Mouse (Mus musculus) MEL (cell line): ENCODE measurements at regions not wholly inside any gene's neighbourhood (a gene's known extent, or its start where the extent isn't known, plus 50 kb on each side); places are given as distances from the start of the nearest gene placed in this dataset.

Experiments
- DNase-seq: peaks from one replicate; pipeline ENCODE4 v3.0.0; 2011; ENCODE audit warnings: low read depth, low spot score
- H3K27ac ChIP-seq: 2 replicates; pipeline ENCODE4 v1.5.1; 2012; ENCODE audit warnings: low read depth, mild to moderate bottlenecking, control low read depth, low read length, moderate library complexity; ENCODE audit not compliant: control insufficient read depth
- H3K27me3 ChIP-seq, 2 experiments: fragments of 150-350 bp in 1 of 2; sonication (generic) in 1 of 2; 2 replicates each; pipeline ENCODE4 v1.6.1; 2012; ENCODE audit warnings: low read length in 2 of 2, mild to moderate bottlenecking in 2 of 2, improper control_type of control experiment in 1 of 2, moderate library complexity in 1 of 2; ENCODE audit not compliant: insufficient read depth in 2 of 2, control insufficient read depth in 1 of 2
- H3K36me3 ChIP-seq, 2 experiments: 2 replicates each; pipeline ENCODE4 v1.6.1; 2012 to 2014; ENCODE audit warnings: low read length in 2 of 2, improper control_type of control experiment in 1 of 2, inconsistent platforms in 1 of 2, mild to moderate bottlenecking in 1 of 2; ENCODE audit not compliant: insufficient read depth in 2 of 2, control insufficient read depth in 1 of 2
- H3K4me1 ChIP-seq, 2 experiments: fragments of 150-350 bp in 1 of 2; sonication (generic) in 1 of 2; 2 replicates each; pipeline ENCODE4 v1.6.1; 2012; ENCODE audit warnings: low read length in 2 of 2, improper control_type of control experiment in 1 of 2, mild to moderate bottlenecking in 1 of 2; ENCODE audit not compliant: insufficient read depth in 2 of 2, control insufficient read depth in 1 of 2
- H3K4me3 ChIP-seq, 2 experiments: fragments of 150-350 bp in 1 of 2; sonication (generic) in 1 of 2; 2 replicates each; pipeline ENCODE4 v1.5.1; 2012; ENCODE audit warnings: low read depth in 2 of 2, low read length in 2 of 2, mild to moderate bottlenecking in 2 of 2, moderate library complexity in 2 of 2, control low read depth in 1 of 2, improper control_type of control experiment in 1 of 2; ENCODE audit not compliant: control insufficient read depth in 1 of 2, insufficient read depth in 1 of 2
- H3K79me2 ChIP-seq: 2 replicates; pipeline ENCODE4 v1.6.1; 2012; ENCODE audit warnings: mild to moderate bottlenecking, low read length, moderate library complexity; ENCODE audit not compliant: control insufficient read depth, poor library complexity, insufficient read depth
- H3K9ac ChIP-seq: 2 replicates; pipeline ENCODE4 v1.6.1; 2012; ENCODE audit warnings: low read depth, mild to moderate bottlenecking, control low read depth, low read length, moderate library complexity; ENCODE audit not compliant: control insufficient read depth, poor library complexity, severe bottlenecking
- H3K9me3 ChIP-seq: fragments of 150-350 bp; sonication (generic); replicated peaks from 2 replicates; pipeline ENCODE4 v1.6.1; 2012; ENCODE audit warnings: mild to moderate bottlenecking, low read length, improper control_type of control experiment, moderate library complexity; ENCODE audit not compliant: insufficient read depth
- BHLHE40 ChIP-seq: IDR thresholded peaks from 2 replicates; pipeline ENCODE4 v1.6.1; 2012; ENCODE audit warnings: low read depth, mild to moderate bottlenecking, inconsistent platforms, low read length, improper control_type of control experiment, borderline replicate concordance
- CHD2 ChIP-seq: IDR thresholded peaks from 2 replicates; pipeline ENCODE4 v1.6.1; 2011; ENCODE audit warnings: low read length, improper control_type of control experiment
- E2F4 ChIP-seq: IDR thresholded peaks from 2 replicates; pipeline ENCODE4 v1.6.1; 2011; ENCODE audit warnings: low read depth, low read length, improper control_type of control experiment, borderline replicate concordance
- ELF1 ChIP-seq: IDR thresholded peaks from 2 replicates; pipeline ENCODE4 v1.6.1; 2014; ENCODE audit warnings: low read depth, mild to moderate bottlenecking, inconsistent platforms, low read length, improper control_type of control experiment, moderate library complexity
- EP300 ChIP-seq, 2 experiments: IDR thresholded peaks; 2 replicates each; pipeline ENCODE4 v1.6.1; 2011; ENCODE audit warnings: improper control_type of control experiment in 2 of 2, low read length in 2 of 2, low read depth in 1 of 2, mild to moderate bottlenecking in 1 of 2
- GATA1 ChIP-seq: IDR thresholded peaks from 2 replicates; pipeline ENCODE4 v1.6.1; 2011; ENCODE audit warnings: low read depth, low read length, improper control_type of control experiment
- JUND ChIP-seq: IDR thresholded peaks from 2 replicates; pipeline ENCODE4 v1.6.1; 2011; ENCODE audit warnings: low read depth, mild to moderate bottlenecking, improper control_type of control experiment, low read length
- MAFK ChIP-seq: IDR thresholded peaks from 2 replicates; pipeline ENCODE4 v1.6.1; 2011; ENCODE audit warnings: low read depth, mild to moderate bottlenecking, low read length, improper control_type of control experiment, borderline replicate concordance
- MAX ChIP-seq: IDR thresholded peaks from 2 replicates; pipeline ENCODE4 v1.6.1; 2011; ENCODE audit warnings: low read length, improper control_type of control experiment
- MEF2A ChIP-seq: IDR thresholded peaks from 2 replicates; pipeline ENCODE4 v1.6.1; 2014; ENCODE audit warnings: low read depth, mild to moderate bottlenecking, inconsistent platforms, low read length, improper control_type of control experiment; ENCODE audit not compliant: poor library complexity, insufficient replicate concordance, severe bottlenecking; ENCODE audit errors: extremely low read depth
- MXI1 ChIP-seq: IDR thresholded peaks from 2 replicates; pipeline ENCODE4 v1.6.1; 2011; ENCODE audit warnings: mild to moderate bottlenecking, low read depth, low read length, improper control_type of control experiment
- MYB ChIP-seq: IDR thresholded peaks from 2 replicates; pipeline ENCODE4 v1.6.1; 2011; ENCODE audit warnings: mild to moderate bottlenecking, low read depth, low read length, improper control_type of control experiment
- POLR2AphosphoS5 ChIP-seq: IDR thresholded peaks from 2 replicates; pipeline ENCODE4 v1.6.1; 2012; ENCODE audit warnings: low read depth, borderline replicate concordance, mild to moderate bottlenecking, inconsistent platforms, low read length, moderate library complexity, mixed read lengths
- RCOR1 ChIP-seq: IDR thresholded peaks from 2 replicates; pipeline ENCODE4 v1.6.1; 2012; ENCODE audit warnings: low read depth, mild to moderate bottlenecking, inconsistent platforms, low read length, improper control_type of control experiment
- SMC3 ChIP-seq: IDR thresholded peaks from 2 replicates; pipeline ENCODE4 v1.6.1; 2011; ENCODE audit warnings: low read depth, low read length, improper control_type of control experiment
- TBP ChIP-seq: IDR thresholded peaks from 2 replicates; pipeline ENCODE4 v1.8.0; 2011; ENCODE audit warnings: low read depth, low read length, improper control_type of control experiment
- TCF12 ChIP-seq: IDR thresholded peaks from 2 replicates; pipeline ENCODE4 v1.6.1; 2014; ENCODE audit warnings: low read depth, mild to moderate bottlenecking, inconsistent platforms, low read length, improper control_type of control experiment, moderate library complexity
- UBTF ChIP-seq: IDR thresholded peaks from 2 replicates; pipeline ENCODE4 v1.6.1; 2012; ENCODE audit warnings: low read depth, mild to moderate bottlenecking, inconsistent platforms, low read length, improper control_type of control experiment, moderate library complexity, borderline replicate concordance; ENCODE audit not compliant: insufficient read depth
- ZKSCAN1 ChIP-seq: IDR thresholded peaks from 2 replicates; pipeline ENCODE4 v1.6.1; 2012; ENCODE audit warnings: low read depth, mild to moderate bottlenecking, inconsistent platforms, low read length, improper control_type of control experiment, moderate library complexity
- ZMIZ1 ChIP-seq: IDR thresholded peaks from 2 replicates; pipeline ENCODE4 v1.6.1; 2012; ENCODE audit warnings: low read depth, mild to moderate bottlenecking, inconsistent platforms, low read length, improper control_type of control experiment, moderate library complexity
- ZNF384 ChIP-seq: IDR thresholded peaks from 2 replicates; pipeline ENCODE4 v1.6.1; 2012; ENCODE audit warnings: low read depth, mild to moderate bottlenecking, inconsistent platforms, low read length, improper control_type of control experiment

GRCm38 (mm10) chr15:11524337-11525106 lies 125.1 kb upstream of the Tars start:
- Histone ChIP-seq H3K27ac (no peak overlapping the region), H3K27me3 (no peaks in the 10 kb centered on the region), H3K36me3 (no peaks in the 10 kb centered on the region), H3K9ac (no peak overlapping the region), H3K79me2 (no peaks in the 10 kb centered on the region), H3K4me3 (no peak overlapping the region), H3K4me1 (no peaks in the 10 kb centered on the region), H3K9me3 (no peaks in the 10 kb centered on the region)
- DNase-seq: no peak
- TF ChIP-seq MAFK: no peak
- no peak for TF ChIP-seq ELF1
- TF ChIP-seq ZKSCAN1: no peak
- no peak for TF ChIP-seq TBP
- no peak for TF ChIP-seq CHD2
- no peak for TF ChIP-seq MEF2A
- TF ChIP-seq BHLHE40: no peak
- no peak for TF ChIP-seq POLR2AphosphoS5
- no peak for TF ChIP-seq JUND
- TF ChIP-seq MAX: no peak
- no peak for TF ChIP-seq MYB

- no peak overlapping the region for H3K9ac ChIP-seq
- H3K4me1 ChIP-seq: no peaks in the 10 kb centered on the region
- H3K36me3 ChIP-seq: no peaks in the 10 kb centered on the region
- H3K4me3 ChIP-seq: no peak overlapping the region
- no peaks in the 10 kb centered on the region for H3K27me3 ChIP-seq
- DNase-seq: no peak
- no peaks in the 10 kb centered on the region for H3K79me2 ChIP-seq
- H3K9me3 ChIP-seq: no peaks in the 10 kb centered on the region
- H3K27ac ChIP-seq: no peak overlapping the region
- TF ChIP-seq GATA1 (no peak), EP300 (IDR thresholded peaks at IDR 0.05; ENCODE audit: low read depth in 1 of 2, low read length in 2 of 2) (no peak), MXI1 (no peak), SMC3 (no peak), ZMIZ1 (no peak), TBP (no peak), ELF1 (no peak), RCOR1 (no peak), E2F4 (no peak), UBTF (no peak), ZNF384 (no peak), MAX (no peak), TCF12 (no peak)
Observed at GRCm38 (mm10) chr15:11518565-11518964, 119.1 kb upstream of the Tars start.
